Mouse (Mus musculus): ENCODE data around the gene Cask.
A peak's percentile ranks its signal among the peaks of the same experiment; 100 is the strongest.
"Not testable (repeated sequence)": the region's sequence is repeated elsewhere in the genome, so short reads cannot be mapped to it uniquely, and the experiment has no call there.

Gene Cask

DNA sequence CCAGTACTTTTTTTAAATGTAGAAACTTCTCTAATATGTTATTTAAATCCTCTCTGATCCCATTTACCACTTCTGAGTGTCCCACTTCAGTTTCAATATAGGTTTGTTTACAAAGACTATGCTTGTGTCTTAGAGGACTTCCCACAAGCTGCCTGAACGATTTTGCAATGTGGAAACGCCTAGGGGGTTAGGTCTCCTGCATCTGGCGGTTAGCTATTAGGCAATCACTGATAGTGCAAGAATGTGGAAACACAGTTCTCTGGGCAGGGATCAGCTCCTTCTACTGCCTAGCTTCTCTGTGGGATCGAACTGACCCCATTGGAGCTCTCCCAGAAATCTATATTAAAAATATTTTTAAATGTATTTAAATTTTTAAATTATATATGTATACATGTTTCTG is at the start of gene Cask:
TSS of gene Cask (minus strand) at position 83 of the 400 bp plus-strand sequence.
- no peak for DNase-seq (ENCODE audit: low read depth, low spot score)

DNA sequence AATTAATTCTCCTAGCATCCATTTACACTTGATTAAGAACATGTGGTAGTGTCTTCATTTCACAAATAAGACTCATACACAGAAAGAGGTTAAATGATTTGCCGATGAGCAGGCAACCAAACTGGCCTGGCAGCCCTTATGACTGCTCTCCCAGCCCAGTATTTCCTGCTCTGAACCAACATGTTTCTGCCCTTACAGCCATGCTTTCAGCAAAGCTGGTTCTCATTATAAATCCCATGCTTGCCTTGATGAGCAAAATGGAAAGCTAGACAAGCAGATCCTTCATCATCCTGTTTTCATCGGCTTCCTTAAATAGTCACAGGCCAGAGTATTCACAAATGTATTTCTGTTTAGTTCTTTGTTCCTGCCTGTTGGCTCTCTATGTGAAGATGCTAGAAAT is 38.8 kb upstream of the Cask start:
- DNase-seq (ENCODE audit: low read depth, low spot score) = no peak

DNA sequence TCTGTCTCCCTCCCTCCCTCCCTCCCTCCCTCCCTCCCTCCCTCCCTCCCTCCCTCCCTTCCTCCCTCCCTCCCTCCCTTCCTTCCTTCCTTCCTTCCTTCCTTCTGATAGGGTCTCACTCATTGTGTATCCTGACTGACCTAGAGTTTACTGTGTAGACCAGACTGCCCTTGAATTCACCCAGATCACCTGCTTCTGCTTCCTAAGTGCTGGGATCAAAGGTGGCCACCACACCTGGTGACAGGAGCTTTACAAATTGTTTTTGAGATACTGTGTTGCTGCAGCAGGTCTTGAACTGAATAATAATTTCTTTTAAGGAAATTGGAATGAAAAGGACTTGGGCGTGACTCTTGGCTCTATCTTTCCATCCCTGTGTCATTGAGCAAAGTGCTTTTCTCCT is 33.2 kb upstream of the Cask start:
- no peak for DNase-seq (ENCODE audit: low read depth, low spot score)

DNA sequence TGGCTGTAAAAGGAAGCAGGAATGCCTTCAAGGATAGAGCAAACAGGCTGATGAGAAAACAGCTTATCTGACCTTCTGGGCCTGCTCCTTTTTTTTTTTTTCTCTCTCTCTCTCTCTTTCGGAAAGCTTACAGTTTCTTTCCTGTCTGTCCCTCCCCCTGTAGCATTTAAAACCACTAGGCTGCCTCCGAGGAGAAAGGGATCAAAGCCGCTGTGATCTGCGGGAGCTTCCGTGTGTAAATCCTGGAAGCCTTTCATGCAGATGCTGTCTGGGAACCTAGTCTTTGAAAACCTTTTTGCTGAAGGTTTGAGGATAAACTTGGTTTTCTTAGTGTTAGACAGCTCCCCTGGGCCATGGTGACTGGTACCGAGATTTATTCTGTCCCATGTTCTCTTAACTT is 30.8 kb upstream of the Cask start:
- DNase-seq (ENCODE audit: low read depth, low spot score) = no peak

DNA sequence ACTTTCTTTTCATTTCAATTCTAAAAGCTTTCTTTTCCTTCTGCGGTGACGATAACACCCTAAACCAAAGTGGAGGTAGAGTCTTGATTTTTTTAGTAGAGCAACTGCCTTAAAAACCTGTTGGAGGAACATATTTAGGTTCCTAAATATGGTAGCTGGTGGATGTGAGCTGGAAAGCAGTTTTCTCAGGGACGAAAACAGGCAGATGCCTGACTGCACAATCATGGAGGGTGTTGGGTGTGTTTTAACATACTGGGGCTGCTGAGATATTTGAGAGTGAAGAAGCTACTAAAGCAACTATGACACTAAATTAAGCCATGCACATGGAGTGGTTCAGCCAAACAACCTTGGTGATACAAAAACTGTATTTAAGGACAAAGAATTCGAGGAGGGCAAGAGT is 9.0 kb upstream of the Cask start:
- no peak for DNase-seq (ENCODE audit: low read depth, low spot score)

DNA sequence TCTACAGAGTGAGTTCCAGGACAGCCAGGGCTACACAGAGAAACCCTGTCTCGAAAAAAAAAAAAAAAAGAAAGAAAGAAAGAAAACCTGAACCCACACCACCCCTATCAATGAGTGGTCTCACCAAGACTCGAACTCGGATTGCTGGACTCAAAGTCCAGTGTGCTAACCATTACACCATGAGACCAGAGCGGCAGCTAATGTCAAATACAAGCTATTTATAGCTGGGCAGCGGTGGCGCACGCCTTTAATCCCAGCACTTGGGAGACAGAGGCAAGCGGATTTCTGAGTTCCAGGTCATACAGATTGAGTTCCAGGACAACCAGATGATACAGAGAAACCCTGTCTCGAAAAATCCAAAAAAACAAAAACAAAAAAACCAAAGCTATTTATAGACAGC is 7.9 kb upstream of the Cask start:
- DNase-seq (ENCODE audit: low read depth, low spot score) = no peak

DNA sequence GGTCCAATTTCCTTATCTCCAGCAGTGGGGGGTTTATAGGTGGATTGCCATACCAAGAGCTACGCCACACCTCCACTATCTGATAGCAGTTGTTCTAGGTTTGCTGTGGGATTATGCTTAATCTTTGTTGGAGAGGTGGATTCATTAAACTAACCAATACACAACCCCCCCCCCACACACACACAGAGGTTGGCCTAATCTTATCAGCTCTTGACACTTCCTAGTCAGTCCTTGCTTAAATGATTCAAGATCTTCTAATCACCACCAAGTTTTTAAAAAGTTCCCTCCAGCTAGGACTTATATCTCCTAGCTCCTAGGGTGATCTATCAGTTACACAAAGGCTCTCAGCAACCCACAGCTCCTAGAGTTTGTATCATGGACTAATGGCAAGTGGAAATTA is 2.7 kb downstream of the Cask start:
- DNase-seq (ENCODE audit: low read depth, low spot score) = no peak

DNA sequence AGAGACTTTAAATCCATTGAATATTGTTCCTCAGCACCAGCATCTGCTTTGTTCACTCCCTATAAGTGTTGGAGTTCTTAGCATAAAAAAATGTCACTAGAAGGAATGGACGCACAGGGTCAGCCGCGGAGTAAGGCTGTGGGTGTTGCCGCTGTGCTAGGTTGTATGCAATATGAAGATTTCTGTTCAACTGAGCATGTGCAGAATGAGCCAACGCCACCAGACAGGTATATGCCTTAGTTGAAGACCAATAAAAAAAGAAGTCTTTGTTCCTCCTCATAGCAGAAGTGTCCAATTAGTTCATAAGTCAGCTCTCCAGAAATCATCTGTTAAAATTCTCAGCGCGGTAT is 3.7 kb downstream of the Cask start:
- no peak for DNase-seq (ENCODE audit: low read depth, low spot score)

DNA sequence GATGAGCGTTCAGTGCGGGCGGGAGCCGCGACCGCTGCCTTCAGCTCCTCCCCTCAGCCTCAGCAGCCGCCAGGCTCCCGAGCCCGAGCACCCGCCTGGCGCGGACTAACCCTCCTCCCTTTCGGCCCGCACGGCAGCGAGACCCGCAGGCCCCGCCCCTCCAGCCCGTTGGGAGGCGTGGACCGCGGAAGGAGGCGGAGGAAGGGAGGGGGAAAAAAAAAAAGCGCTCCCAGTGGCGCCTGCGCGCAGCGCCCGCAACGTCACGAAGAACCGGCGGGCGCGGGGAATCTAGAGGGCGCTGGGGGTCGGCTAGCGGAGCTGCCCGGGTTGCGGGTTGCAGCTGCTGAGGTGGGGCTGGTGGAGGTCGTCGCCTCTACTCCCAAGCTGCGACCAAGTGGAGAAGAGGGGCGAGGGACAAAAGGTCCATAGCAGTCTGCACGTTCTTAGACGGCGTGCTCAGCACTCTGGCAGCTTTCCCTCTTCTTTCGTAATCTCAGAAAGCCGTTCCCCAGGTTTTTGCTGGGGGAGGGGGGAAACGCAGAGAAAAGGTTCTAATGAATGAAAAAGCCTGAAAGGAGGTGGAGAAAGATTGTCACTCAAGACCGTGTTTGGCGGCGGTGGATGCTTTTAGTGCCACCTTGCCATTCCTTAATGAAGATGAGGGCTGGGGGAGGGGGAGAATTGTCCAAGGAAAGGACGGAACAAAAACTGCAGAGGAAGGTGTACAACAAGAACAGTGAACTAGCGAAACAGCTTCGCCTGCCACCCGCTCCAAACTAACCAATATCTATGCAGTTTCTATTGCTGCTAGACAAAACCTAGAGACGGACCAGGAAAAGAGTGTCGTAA is 4.3 kb downstream of the Cask start:
- DNase-seq (ENCODE audit: low read depth, low spot score) = peak; percentile 87

DNA sequence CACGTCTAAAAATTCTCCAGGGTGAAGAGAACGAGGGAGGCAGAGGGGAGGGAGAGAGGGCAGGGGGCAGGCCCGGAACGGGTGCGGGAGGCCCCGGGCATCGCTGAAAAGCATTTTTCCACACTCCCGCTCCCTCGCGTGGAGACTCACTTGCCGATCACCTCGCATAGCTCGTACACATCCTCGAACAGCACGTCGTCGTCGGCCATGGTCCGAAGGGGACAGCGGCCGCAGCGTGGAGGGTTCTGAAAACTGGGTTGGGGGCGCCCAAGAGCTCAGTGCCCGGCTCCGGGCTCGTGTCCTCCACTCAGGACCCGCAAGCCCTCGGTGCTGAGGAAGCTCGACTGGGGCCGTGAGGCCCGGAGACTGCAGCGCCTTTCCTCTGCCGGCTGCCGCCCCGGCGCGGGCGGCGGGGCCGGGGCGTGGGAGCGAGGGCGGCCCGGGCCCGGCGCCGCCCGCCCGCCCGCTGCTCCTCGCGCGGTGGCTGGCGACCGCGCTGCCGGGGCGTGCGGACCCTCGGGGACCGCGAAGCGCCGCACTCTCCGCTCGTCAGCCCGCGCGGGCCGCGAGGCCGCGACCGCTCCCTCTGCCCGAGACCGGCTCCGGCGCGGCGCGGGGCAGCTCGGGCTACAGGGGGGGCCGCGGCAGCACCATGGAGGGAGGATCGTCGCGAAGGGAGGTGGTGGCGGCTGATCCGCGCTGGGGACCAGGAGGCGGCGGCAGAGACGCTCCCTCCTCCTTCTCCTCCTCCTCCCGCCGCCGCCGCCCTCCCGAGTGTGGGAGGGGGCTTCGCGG is 5.1 kb downstream of the Cask start:
- no peak for DNase-seq (ENCODE audit: low read depth, low spot score)

DNA sequence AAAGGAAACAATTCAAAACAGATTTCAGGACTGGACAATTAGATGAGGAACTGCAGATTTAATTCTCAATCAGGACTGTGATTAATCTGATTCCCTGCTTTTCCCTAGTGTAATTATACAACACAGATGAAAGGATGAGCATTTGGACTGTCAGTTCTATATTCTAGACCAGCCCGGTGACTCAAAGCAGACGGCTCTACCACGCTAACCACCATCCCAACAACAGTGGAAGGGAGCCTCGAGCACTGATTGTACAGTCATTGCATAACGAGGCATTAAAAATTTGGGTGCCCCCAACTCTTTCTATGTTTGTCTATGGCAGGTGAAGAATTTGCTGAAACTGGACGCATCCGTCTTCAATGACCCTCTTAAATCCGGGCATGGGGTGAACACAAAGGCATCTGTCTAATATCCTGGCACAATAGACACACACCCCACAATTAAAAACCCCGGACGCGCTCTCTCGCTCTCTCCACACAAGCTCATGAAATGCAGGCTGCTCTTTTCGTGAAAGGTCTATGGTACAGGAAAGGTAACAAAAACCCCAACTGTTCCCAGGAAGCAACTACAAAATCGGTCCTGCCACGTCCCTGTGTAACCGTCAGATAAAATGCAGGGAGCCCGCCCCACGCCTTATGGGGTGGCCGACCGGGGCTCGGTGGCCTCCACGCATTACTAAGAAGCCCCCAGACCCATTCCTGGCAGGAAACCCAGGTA is 5.9 kb downstream of the Cask start:
- DNase-seq (ENCODE audit: low read depth, low spot score) = no peak

DNA sequence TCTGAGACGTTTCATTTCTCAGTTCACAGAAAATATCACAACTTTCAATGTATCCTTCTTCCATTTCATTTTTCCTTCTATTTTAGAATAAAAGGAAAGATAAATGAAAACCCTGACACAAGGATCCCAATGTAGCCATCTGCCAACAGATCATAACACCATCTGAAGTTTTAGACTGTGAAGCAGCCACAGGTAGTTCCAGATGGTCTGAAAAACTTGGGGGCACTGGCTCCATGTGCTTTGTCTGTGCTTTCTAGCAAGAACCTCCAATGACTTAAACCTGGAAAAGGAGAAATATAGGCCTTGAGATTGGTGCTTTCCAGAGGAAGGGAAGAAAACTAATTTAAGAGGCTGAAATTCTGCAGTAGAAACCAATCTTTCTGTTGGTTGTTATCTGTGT is 28.4 kb downstream of the Cask start:
- no peak for DNase-seq (ENCODE audit: low read depth, low spot score)

DNA sequence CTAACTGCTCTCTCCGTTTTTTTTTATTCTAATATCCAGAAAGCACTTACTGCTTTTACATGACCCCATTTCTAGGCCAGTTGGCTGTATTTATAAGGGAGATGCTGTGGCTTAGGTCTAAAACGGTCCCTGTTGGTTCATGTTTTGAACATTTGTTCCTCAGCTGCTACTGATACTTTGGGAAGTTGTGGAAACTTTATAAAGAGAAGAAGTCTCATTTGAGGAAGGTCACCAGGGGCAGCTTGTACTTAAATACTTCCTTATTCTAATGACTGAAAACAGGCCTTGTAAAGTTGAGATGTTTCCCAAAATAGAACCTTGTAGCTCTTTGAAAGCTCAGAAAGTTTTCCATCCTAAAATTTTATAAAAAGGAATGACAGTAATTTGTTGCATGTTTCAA is 52.4 kb downstream of the Cask start:
- no peak for DNase-seq (ENCODE audit: low read depth, low spot score)

DNA sequence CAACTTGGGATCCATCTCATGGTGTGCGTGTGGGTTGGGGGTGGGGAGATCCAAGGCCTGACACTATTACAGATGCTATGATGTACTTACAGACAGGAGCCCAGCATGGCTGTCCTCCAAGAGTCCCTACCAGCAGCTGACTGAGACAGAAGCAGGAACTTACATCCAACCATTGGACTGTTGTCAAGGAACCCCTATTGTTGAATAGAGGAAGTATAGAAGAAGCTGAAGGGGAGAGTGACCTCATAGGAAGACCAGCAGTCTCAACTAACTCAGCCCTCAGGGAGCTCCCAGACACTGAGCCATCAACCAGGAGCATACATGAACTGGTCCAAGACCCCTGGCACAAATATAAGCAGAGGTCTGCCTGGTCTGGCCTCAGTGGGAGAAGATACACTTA is 85.5 kb downstream of the Cask start:
- DNase-seq (ENCODE audit: low read depth, low spot score) = no peak

DNA sequence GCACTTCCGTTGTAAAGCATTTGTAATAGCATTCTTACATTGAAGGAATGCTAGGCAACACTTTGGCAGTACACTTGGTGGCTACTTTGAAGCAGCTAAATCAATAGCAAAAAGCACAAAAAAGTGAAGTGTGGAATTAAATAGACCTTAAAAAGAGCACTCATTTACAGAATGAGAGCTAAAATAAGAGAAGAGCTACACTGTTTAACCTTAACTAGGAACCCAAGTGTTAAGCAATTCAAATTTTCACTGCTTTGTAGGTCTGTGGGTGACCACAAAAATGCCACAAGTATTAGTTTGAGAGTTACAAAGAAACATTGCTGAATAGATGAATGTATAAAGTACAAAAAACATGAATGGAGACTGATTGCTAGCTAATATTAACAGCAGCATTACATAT is 86.1 kb downstream of the Cask start:
- no peak for DNase-seq (ENCODE audit: low read depth, low spot score)

DNA sequence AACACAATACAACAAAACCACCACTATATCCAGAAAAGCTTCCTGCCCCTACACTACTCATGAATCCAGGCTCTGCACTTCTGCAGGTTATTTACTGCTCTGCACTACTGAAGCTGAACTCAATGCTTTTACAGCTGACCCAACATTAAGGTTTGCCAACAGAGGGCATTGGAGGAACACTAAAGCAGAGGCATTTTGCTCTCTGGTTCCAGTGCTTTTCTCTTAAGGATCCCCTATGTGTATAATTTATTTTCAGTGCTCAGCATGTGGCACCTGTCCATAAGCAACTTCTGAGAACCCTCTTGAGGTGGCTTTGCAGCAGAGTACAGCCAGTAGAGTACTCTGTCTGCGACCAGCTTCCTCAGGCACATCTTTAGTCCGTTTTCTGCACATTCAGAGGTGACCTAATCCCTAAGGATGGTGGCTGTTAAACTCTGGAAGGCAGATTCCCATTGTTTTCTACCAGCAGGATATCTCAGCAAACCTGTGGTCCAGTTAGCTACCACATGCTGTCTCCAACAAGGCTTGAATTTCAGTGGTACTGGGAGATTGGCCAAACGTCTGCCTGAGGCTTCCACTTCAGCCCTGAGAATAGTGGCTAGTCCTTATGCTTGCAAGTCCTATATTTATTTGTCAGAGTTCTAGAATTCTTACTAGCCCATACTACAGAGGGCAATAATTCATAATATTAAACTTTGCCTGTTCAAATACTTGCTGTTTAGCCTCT is 93.7 kb downstream of the Cask start:
- no peak for DNase-seq (ENCODE audit: low read depth, low spot score)

DNA sequence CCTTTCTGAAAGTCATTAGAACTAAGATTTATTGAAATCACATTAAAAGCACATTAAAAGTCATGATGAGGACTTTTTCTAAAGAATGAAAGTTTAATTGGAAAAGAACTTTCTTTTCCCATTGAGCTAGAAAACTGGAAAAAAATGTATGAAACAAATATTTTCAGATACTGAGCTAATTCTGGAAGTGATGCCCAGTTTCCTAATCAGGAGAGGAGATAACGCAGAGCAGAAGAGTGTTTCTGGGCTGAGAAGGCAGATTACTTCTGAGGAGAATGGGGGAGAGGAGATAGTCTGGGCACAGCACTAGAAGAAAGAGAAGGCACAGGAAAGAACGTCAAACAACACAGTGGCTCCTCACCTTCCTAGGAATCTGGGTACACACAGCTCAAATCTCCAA is 110.1 kb downstream of the Cask start:
- no peak for DNase-seq (ENCODE audit: low read depth, low spot score)

DNA sequence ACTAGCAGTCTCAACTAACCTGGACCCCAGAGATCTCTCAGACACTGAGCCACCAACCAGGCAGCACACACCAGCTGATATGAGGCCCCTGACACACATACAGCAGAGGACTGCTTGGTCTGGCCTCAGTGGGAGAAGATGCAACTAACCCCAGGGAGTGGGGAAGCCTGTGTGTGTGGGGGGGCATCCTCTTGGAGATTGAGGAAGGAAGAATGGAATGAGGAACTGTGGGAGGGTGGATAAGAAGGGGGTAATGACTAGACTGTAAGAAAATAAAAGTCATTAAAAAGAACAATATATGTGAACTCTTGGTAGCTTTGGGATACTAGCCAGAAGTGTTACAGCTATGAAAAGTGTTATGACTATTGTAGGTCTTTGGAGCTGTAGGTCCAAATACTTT is 120.4 kb downstream of the Cask start:
- DNase-seq (ENCODE audit: low read depth, low spot score) = not testable (repeated sequence)

DNA sequence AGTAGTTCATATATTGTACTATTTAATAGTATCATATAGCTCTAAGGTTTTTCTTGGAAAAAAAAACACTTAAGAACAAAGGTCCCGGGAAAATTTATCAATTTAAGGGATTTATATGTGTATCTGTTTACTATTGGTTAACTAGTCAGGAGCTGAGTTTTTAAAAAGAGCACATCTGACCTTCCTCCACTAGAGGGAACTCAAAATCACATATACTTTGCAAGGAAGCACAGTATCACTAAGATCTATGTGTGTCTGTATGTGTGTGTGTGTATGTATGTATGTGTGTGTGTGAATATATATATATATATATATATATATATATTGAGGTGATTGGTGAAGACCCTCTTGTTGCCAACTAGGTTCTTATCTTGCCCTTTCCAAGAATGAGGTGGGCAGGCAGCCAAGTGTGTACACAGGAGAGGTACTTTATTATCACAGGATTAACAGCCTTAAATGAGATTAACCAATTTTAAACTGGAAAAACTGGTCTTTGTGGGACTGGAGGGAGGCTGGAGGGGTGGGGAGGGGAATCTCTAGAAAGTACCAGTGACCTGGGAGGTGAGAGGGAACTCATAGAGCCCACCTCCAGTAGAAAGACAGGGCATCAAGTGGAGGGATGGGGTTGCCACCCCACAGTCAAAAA is 121.2 kb downstream of the Cask start:
- DNase-seq (ENCODE audit: low read depth, low spot score) = no peak

DNA sequence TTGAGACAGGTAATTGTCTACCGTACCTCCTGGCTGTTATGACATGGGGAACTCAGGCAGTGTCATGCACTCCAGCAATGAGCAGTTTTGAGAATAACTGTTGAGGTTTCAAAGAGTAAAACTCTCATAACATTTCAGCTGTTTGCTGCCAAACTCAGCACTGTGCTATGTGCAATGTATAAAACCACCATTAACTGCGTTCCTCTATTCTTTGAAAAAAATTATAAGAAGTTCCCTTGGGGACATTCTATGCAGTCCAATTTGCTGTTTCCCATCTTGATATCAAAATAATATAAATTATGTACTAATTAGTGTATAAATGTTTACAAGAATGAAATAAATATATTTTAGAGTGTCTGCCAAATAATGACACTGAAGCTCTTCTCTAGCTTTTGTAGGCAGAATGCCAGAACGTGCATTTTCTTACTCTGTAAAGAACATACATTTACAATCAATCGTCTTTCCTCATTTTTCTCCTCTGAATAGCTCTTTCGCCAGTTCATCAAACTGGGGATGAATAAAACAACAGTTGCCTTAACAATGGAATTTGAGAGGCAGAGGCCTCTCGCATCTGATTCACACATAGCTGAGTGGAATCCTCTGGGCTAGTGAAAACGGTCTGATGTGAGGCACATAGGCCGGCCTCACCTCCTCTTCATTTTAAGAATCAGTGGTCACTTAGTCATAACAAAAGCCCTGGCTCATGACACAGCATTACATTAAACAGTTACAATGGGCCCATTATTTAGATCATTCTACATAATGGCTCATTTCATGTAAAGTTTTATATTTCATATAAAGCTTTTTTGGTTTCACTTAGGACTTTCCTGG is 125.4 kb downstream of the Cask start:
- no peak for DNase-seq (ENCODE audit: low read depth, low spot score)

Data from telencephalon, adult 2 months (tissue).